Mouse (Mus musculus) forebrain, embryonic 14.5 days (tissue): ENCODE data around the gene Arl16. TPM values are rescaled to one million over a fixed set of nuclear protein-coding genes. Genes with fewer than 3 reads are reported as not detected.
"Not testable (repeated sequence)": the region's sequence is repeated elsewhere in the genome, so short reads cannot be mapped to it uniquely, and the experiment has no call there.

Experiments used
- ATAC-seq: fragments of 200-750 bp; cut with Nextera tagmentation; 2 replicates; pipeline ENCODE4 v1.8.0; 2017; ENCODE audit warnings: mild to moderate bottlenecking, moderate library complexity
- DNase-seq: peaks from one replicate; pipeline ENCODE4 v3.0.0-alpha.2; 2015; ENCODE audit warnings: low spot score
- H3K27ac ChIP-seq: fragments of 300-500 bp; sonication (generic); 2 replicates; pipeline ENCODE4 v1.5.1; 2014; ENCODE audit warnings: low read depth, mild to moderate bottlenecking, control low read depth, low read length, moderate library complexity
- H3K27me3 ChIP-seq: fragments of 300-500 bp; sonication (generic); replicated peaks from 2 replicates; pipeline ENCODE4 v1.6.1; 2014; ENCODE audit warnings: low read length, control low read depth, mixed read lengths; ENCODE audit not compliant: control insufficient read depth, insufficient read depth
- H3K36me3 ChIP-seq: fragments of 300-500 bp; sonication (generic); 2 replicates; pipeline ENCODE4 v1.6.1; 2014; ENCODE audit warnings: low read length, control low read depth; ENCODE audit not compliant: control insufficient read depth, insufficient read depth
- H3K4me1 ChIP-seq: fragments of 300-500 bp; sonication (generic); 2 replicates; pipeline ENCODE4 v1.6.1; 2014; ENCODE audit warnings: antibody characterized with exemption, low read length, control low read depth; ENCODE audit not compliant: control insufficient read depth, insufficient read depth
- H3K4me2 ChIP-seq: fragments of 300-500 bp; sonication (generic); 2 replicates; pipeline ENCODE4 v1.6.1; 2014; ENCODE audit warnings: mild to moderate bottlenecking, control low read depth, low read length
- H3K4me3 ChIP-seq: fragments of 300-500 bp; sonication (generic); 2 replicates; pipeline ENCODE4 v1.5.1; 2014; ENCODE audit warnings: low read depth, low read length, control low read depth
- H3K9ac ChIP-seq: fragments of 300-500 bp; sonication (generic); 2 replicates; pipeline ENCODE4 v1.6.1; 2014; ENCODE audit warnings: mild to moderate bottlenecking, low read length, control low read depth, moderate library complexity
- H3K9me3 ChIP-seq: fragments of 300-500 bp; sonication (generic); replicated peaks from 2 replicates; pipeline ENCODE4 v1.6.1; 2016; ENCODE audit warnings: low read length, control low read depth, mixed read lengths; ENCODE audit not compliant: control insufficient read depth
- WGBS: fragments of 180-500 bp; shearing (Covaris S2); extraction: QIAGEN DNeasy Blood & Tissue Kit; methylation state at CpG from one replicate; pipeline ENCODE4 v1.1.7; 2014; 5-methylcytosine and 5-hydroxymethylcytosine counted together
- polyA plus RNA-seq: library from polyadenylated mRNA; unstranded; fragments of >200 nt; fragmentation: Nextera tagmentation; extraction: Ambion mirVana; gene quantifications from 2 replicates; pipeline ENCODE4 v1.2.1, GENCODE M21; 2014

Gene Arl16
- 37.4 and 43.9 TPM in 2 replicates for polyA plus RNA-seq

GRCm38 (mm10) chr11:120467051-120467735 lies at the start of gene Arl16:
Gene Arl16 (minus strand): TSS chr11:120467607.
- DNase-seq, result peak; percentile 100
- WGBS, result under 1% methylated on average over 52 of the region's 54 CpGs
- H3K27ac ChIP-seq, result peak within 1 kb of the TSS; percentile 80
- peak; percentile 100 for ATAC-seq
- H3K4me1 ChIP-seq, result peaks cover 11% of the 10 kb centered on the region
- H3K9me3 ChIP-seq, result no peaks in the 10 kb centered on the region
- H3K36me3 ChIP-seq, result peaks cover 58% of the 10 kb centered on the region
- H3K27me3 ChIP-seq, result no peaks in the 10 kb centered on the region
- H3K4me3 ChIP-seq, result peak within 1 kb of the TSS; percentile 90
- peak within 1 kb of the TSS; percentile 97 for H3K4me2 ChIP-seq
- peak within 1 kb of the TSS; percentile 92 for H3K9ac ChIP-seq

- Histone ChIP-seq H3K27ac (no peak overlapping the region), H3K4me1 (no peaks in the 10 kb centered on the region), H3K4me3 (no peak overlapping the region), H3K9me3 (no peaks in the 10 kb centered on the region), H3K27me3 (no peaks in the 10 kb centered on the region), H3K9ac (no peak overlapping the region), H3K36me3 (no peaks in the 10 kb centered on the region), H3K4me2 (no peak overlapping the region)
- 68% methylated on average over 4 of the region's 4 CpGs for WGBS
- ATAC-seq (no peak), DNase-seq (no peak)
Observed at GRCm38 (mm10) chr11:120517147-120517546, 49.7 kb upstream of the Arl16 start.

GRCm38 (mm10) chr11:120515611-120516010 lies 48.2 kb upstream of the Arl16 start:
- 16% methylated on average over 17 of the region's 17 CpGs for WGBS
- H3K36me3 ChIP-seq, result no peaks in the 10 kb centered on the region
- H3K27ac ChIP-seq, result no peak overlapping the region
- DNase-seq, result peak; percentile 79
- no peak overlapping the region for H3K4me3 ChIP-seq
- H3K9me3 ChIP-seq, result no peaks in the 10 kb centered on the region
- peak; percentile 23; the same call in 1 of the 2 replicates for ATAC-seq
- no peak overlapping the region for H3K4me2 ChIP-seq
- H3K4me1 ChIP-seq, result peaks cover 2% of the 10 kb centered on the region
- no peaks in the 10 kb centered on the region for H3K27me3 ChIP-seq
- H3K9ac ChIP-seq, result no peak overlapping the region

- H3K27me3 ChIP-seq, H3K4me2 ChIP-seq, DNase-seq, H3K4me1 ChIP-seq, H3K27ac ChIP-seq, H3K4me3 ChIP-seq, ATAC-seq, H3K9me3 ChIP-seq, H3K9ac ChIP-seq, H3K36me3 ChIP-seq: not testable (repeated sequence)
- 84% methylated on average over 2 of the region's 2 CpGs for WGBS
Observed at GRCm38 (mm10) chr11:120514262-120514661, 46.9 kb upstream of the Arl16 start.

- no peaks in the 10 kb centered on the region for H3K36me3 ChIP-seq
- H3K9me3 ChIP-seq, result no peaks in the 10 kb centered on the region
- no peak overlapping the region for H3K4me2 ChIP-seq
- no peak overlapping the region for H3K9ac ChIP-seq
- H3K4me3 ChIP-seq, result no peak overlapping the region
- no peaks in the 10 kb centered on the region for H3K27me3 ChIP-seq
- peak; percentile 36 for DNase-seq
- peaks cover 6% of the 10 kb centered on the region for H3K4me1 ChIP-seq
- no peak overlapping the region for H3K27ac ChIP-seq
- WGBS, result 56% methylated on average over 6 of the region's 6 CpGs
- no peak for ATAC-seq
Observed at GRCm38 (mm10) chr11:120512790-120513453, 45.5 kb upstream of the Arl16 start.

GRCm38 (mm10) chr11:120510375-120511030 lies 43.1 kb upstream of the Arl16 start:
- DNase-seq (no peak), ATAC-seq (no peak)
- H3K27ac ChIP-seq, result no peak overlapping the region
- 5% methylated on average over 16 of the region's 16 CpGs for WGBS
- H3K9ac ChIP-seq, result peak overlapping the region; percentile 43; the same call in 1 of the 2 replicates
- H3K9me3 ChIP-seq, result no peaks in the 10 kb centered on the region
- no peaks in the 10 kb centered on the region for H3K36me3 ChIP-seq
- H3K4me1 ChIP-seq, result peaks cover 6% of the 10 kb centered on the region
- H3K4me2 ChIP-seq, result peak overlapping the region; percentile 34
- H3K27me3 ChIP-seq, result no peaks in the 10 kb centered on the region
- H3K4me3 ChIP-seq, result no peak overlapping the region

- Histone ChIP-seq H3K27ac (no peak overlapping the region), H3K4me1 (peaks cover 6% of the 10 kb centered on the region), H3K9me3 (no peaks in the 10 kb centered on the region), H3K4me3 (no peak overlapping the region), H3K36me3 (no peaks in the 10 kb centered on the region), H3K27me3 (no peaks in the 10 kb centered on the region), H3K4me2 (no peak overlapping the region), H3K9ac (no peak overlapping the region)
- DNase-seq (no peak), ATAC-seq (no peak)
- 27% methylated on average over 4 of the region's 4 CpGs for WGBS
Observed at GRCm38 (mm10) chr11:120509940-120510339, 42.5 kb upstream of the Arl16 start.

GRCm38 (mm10) chr11:120508290-120508870 lies 41.0 kb upstream of the Arl16 start:
- Histone ChIP-seq H3K4me1 (peaks cover 6% of the 10 kb centered on the region), H3K27ac (no peak overlapping the region), H3K4me2 (no peak overlapping the region), H3K9me3 (no peaks in the 10 kb centered on the region), H3K9ac (no peak overlapping the region), H3K4me3 (no peak overlapping the region), H3K36me3 (no peaks in the 10 kb centered on the region), H3K27me3 (no peaks in the 10 kb centered on the region)
- no peak for DNase-seq
- ATAC-seq, result no peak
- 84% methylated on average over 9 of the region's 9 CpGs for WGBS
